Mouse (Mus musculus) kidney, postnatal 36 days (tissue): ENCODE measurements around the gene Cyb561.

Experiments
- DNase-seq, 2 experiments: peaks; one replicate each; pipeline ENCODE4 v3.0.0; 2021 to 2022; ENCODE audit warnings: mixed read lengths in 2 of 2

The Cyb561 gene

GRCm38 (mm10) chr11:105952911-105953386 is at the start of gene Cyb561:
Cyb561 (minus strand) TSS chr11:105953336.
- DNase-seq: no peak

GRCm38 (mm10) chr11:106001718-106002117 is 48.6 kb upstream of the Cyb561 start:
- DNase-seq: peak; percentile 49 to 53

- DNase-seq: no peak
Measured at GRCm38 (mm10) chr11:106000062-106000461, 46.9 kb upstream of the Cyb561 start.

- no peak for DNase-seq
Measured at GRCm38 (mm10) chr11:105994375-105994774, 41.2 kb upstream of the Cyb561 start, which contains the start of gene Ace3. Ace3 (plus strand) TSS chr11:105994675.

- DNase-seq: peak; percentile 44 to 53
Measured at GRCm38 (mm10) chr11:105990231-105990630, 37.1 kb upstream of the Cyb561 start.

- no peak for DNase-seq
Measured at GRCm38 (mm10) chr11:105989446-105989845, 36.3 kb upstream of the Cyb561 start.

- DNase-seq: no peak
Measured at GRCm38 (mm10) chr11:105987446-105987845, 34.3 kb upstream of the Cyb561 start.

- DNase-seq: no peak
Measured at GRCm38 (mm10) chr11:105984452-105984851, 31.3 kb upstream of the Cyb561 start.

GRCm38 (mm10) chr11:105978634-105979033 is 25.5 kb upstream of the Cyb561 start:
- DNase-seq: no peak

- no peak for DNase-seq
Measured at GRCm38 (mm10) chr11:105978232-105978631, 25.1 kb upstream of the Cyb561 start.

- peak; percentile 25 to 46 for DNase-seq
Measured at GRCm38 (mm10) chr11:105975636-105976035, 22.5 kb upstream of the Cyb561 start.

GRCm38 (mm10) chr11:105975050-105975449 is 21.9 kb upstream of the Cyb561 start:
- DNase-seq: peak; percentile 16 to 59

GRCm38 (mm10) chr11:105974593-105974992 is 21.5 kb upstream of the Cyb561 start:
- DNase-seq: peak; percentile 81 to 84

GRCm38 (mm10) chr11:105969516-105969915 is 16.4 kb upstream of the Cyb561 start:
- peak; percentile 57 to 90 for DNase-seq

GRCm38 (mm10) chr11:105968948-105969347 is 15.8 kb upstream of the Cyb561 start:
- no peak for DNase-seq

GRCm38 (mm10) chr11:105967741-105968574 is 14.8 kb upstream of the Cyb561 start, which contains the start of gene Ace:
Ace (plus strand) TSS chr11:105967945.
- peak; percentile 67 to 84 for DNase-seq

- no peak for DNase-seq
Measured at GRCm38 (mm10) chr11:105966288-105966687, 13.2 kb upstream of the Cyb561 start.

- no peak for DNase-seq
Measured at GRCm38 (mm10) chr11:105964691-105965090, 11.6 kb upstream of the Cyb561 start.

- no peak for DNase-seq
Measured at GRCm38 (mm10) chr11:105959355-105959754, 6.2 kb upstream of the Cyb561 start.

- DNase-seq: no peak
Measured at GRCm38 (mm10) chr11:105958566-105958965, 5.4 kb upstream of the Cyb561 start.

- no peak for DNase-seq
Measured at GRCm38 (mm10) chr11:105957501-105957900, 4.4 kb upstream of the Cyb561 start.

GRCm38 (mm10) chr11:105955815-105956430 is 2.8 kb upstream of the Cyb561 start:
- DNase-seq: no peak

GRCm38 (mm10) chr11:105953402-105953801 is 266 bp upstream of the Cyb561 start:
- no peak for DNase-seq

- DNase-seq: peak; percentile 48 to 54
Measured at GRCm38 (mm10) chr11:105952111-105952510, 1.0 kb downstream of the Cyb561 start.
